Mouse (Mus musculus) A20 (cell line): Measurements from ENCODE around the gene Lasp1.
"Not testable (repeated sequence)": the region's sequence is repeated elsewhere in the genome, so short reads cannot be mapped to it uniquely, and the experiment has no call there.

Experiments used
- DNase-seq: peaks from one replicate; pipeline ENCODE4 v3.0.0-alpha.2; 2011; ENCODE audit warnings: low read depth, low spot score

Gene Lasp1

DNA sequence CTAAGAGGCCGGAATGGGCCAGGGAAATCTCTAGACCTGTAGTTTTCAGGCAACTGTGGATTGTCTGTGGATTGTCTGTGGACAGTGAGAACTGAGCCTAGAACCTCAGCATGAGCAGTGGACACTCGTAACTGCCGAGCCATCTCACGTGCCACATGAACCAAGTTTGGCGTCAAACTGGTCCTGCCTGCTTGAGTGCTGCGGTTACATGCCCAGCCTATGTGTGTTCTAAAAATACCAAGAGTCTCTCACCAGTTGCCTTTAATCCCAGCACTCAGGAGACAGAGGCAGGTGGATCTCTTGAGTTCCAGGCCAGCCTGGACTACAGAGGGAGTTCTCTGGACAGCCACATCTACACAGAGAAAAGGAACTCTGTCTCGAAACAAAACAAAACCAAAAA, 30.6 kb downstream of the Lasp1 start:
- DNase-seq, result no peak

DNA sequence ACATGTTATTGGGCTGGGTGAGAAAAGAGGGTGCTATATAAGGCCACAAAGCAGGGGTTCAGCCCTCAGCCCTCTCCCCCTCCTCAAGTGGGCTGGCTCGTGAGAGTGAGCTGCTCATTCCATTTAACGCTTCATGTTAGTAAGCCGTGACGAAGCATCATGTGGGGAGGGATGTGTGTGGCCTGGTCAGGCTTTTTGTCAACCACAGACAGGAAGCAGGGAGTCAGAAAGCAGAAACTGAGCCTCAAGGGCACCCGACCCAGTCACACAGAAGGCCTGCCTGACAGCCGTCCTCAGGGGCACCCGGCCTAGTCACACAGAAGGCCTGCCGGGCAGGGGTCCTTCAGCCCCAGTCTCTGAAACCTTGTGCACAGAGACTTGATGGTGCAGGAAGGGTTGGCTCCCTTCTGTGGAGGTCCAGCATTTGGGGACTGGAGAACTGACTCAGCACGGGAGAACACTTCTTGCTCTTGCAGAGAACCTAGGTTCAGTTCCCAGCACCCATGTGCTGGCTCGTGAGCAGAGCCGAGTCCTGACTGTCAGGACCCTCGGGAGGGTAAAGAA, 31.2 kb downstream of the Lasp1 start:
- DNase-seq, result peak; percentile 38

DNA sequence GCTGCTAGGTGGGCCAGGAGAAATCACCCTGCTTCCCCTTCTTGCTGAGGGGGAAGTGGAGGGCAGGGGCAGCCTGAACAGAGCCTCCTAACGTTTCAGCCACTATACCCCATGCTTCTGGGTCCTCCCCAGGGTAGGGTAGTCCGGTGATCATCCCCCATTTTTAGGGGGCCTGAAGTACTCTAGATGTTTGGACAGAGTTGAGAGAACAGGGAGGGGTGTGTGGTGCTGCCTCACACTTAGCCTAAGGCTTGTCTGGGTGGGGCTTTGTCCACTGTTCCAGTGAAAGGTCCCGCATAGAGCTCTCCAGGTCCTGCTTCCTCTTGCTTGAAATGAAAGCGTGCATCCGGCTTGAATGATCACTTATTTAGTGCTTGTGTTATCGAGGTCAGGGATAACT, 31.7 kb downstream of the Lasp1 start:
- no peak for DNase-seq

DNA sequence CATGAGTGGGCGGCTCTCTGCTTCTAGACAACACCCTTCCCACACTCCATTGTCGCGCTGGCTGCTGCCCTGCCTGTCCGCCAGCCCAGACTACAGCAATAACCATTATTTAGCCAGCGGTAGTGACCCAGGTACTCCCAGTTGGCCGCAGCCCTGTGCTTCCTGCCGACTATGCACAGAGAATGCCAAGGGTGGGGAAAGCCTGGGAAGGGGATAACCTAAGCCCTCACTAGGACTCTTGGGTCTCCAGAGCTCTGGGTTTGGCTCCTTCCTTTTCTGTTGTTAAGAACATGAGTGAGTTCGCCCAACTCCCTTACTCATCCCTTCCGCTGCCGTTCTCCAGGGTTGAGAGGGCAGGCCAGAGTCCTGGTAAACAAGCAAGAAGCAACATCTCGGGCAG, 33.2 kb downstream of the Lasp1 start:
- no peak for DNase-seq

DNA sequence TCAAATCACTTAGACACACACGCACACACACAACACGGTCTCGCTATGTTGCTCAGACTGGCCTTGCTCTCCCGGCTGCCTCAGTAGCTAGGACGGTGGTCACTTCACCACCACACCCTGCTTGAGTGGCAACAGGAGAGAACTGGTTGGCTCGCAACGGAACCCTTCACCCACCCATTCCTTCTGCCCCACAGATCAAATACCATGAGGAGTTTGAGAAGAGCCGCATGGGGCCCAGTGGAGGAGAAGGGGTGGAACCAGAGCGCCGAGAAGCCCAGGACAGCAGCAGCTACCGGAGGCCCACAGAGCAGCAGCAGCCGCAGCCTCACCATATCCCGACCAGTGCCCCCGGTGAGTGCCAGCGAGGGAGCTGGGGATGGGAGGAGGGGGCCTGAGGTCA, 34.6 kb downstream of the Lasp1 start:
- DNase-seq, result no peak

DNA sequence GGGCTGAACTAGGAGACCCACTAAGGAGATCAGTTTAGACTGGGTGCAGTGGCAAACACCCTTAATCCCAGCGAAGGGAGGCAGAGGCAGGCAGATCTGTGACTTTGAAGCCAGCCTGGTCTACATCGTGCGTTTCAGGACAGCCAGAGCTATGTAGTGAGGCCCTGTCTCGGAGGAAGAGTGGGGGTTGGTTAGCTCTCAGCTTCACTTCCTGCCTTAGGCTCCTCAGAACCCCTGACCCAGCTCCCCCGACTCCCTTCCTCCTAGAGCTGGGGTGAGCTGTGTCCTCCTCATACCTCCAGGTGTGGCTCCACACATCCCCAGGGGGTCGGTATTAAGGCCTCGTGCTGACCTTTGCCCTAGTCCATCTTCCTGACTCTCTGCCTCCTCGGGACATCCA, 37.7 kb downstream of the Lasp1 start:
- no peak for DNase-seq

DNA sequence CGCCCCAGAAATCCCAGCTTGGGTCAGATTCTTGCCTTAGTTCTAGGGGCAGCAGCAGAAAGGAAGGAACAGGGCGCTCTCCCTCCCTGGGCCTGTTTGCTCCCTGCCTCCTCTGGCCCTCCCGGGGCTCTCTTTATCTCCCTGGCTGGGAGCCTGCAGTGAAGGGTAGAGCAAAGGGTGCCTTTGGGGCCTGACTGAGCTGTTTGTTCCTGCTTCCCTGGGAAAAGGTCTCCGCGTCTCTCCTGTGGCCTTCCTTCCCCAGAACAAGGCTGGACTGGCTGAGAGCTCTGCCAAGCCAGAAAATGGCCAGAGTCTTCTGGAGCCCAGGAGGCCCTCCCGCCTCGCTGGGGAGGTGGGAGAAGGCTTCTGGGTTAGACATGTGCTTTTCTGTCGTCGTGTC, 38.3 kb downstream of the Lasp1 start:
- not testable (repeated sequence) for DNase-seq

DNA sequence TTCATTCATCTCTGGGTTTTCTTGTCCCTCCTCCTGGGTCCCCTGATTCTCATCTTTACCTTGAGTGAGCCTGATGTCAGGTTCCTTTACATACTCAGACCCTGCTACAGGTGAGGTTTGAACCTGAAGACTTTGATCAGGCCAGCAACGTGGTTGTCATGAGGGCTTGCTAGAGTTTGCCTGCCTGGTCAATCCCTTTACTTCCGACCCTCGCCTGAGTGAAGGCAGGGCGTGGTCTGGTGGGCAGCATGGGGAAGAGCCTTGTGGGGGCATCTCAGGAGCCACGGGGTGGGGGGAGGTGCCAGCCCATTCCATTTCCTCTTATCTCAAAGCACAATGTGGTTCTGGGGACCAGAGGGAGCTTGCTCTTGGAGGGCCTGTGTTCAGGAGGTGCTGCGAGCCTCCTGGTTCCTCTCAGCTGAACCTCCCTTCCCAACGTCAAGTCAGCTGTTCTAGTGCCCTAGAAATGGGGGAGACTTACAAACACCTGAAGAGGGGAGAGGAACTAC, 38.9 kb downstream of the Lasp1 start:
- DNase-seq, result no peak

DNA sequence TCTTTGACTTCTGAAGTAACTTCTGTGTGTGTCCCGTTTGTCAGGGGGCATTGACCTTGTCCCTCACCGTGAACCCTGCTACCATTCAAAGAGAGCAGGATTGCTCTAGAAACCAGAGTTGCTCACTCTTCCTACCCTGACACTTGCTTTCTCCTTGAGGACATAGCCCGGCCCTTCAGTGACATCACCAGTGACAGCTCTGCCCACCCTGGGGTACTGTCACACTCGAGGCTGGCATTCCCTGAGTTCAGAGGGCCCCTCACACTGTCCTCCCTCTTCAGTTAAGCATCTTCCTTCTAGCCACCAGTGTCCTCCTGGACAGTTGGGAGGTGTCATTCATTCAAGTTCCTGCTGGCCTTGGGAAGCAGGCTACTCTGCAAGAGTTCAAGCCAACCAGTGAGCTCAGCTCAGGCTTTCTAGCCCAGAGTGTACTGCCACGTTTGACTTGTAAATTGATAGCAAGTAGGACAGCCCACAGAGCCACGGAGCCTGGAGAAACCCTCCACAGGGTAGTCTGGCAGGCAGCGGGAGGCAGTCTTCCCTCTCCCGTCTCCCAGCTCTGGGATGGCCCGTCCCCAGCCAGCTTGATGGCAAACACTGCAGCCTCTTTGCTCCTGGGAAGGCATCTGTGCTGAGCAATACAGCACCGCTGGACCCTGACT, 40.1 kb downstream of the Lasp1 start:
- DNase-seq, result no peak

DNA sequence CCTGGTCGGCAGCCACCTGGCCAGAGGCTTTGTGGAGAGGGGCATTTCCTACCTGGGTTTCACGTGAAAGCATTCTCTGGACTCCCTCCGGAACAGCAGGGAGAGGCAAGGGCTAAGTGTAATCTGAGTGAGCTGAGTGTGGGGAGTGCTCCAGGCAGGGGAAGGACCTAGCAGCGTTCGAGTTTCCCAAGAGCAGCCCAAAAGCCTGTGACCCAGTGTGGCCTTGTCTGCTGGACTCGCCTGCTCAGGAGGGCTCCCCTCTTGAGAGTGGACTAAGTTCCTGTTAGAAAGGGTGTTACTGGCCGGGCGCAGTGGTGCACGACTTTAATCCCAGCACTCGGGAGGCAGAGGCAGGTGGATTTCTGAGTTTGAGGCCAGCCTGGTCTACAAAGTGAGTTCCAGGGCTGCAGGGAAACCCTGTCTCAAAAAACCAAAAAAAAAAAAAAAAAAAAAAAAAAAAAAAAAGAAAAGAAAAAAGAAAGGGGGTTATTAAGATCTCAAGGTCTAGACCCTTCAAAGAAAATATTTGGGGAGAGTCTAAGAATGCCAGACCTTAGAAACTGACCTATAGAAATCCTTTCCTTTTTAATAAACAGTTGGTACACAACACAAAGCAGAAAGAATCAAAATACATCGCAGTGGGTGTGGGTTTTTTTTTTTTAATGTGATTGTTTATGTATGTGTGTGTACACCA, 40.8 kb downstream of the Lasp1 start:
- DNase-seq, result no peak

DNA sequence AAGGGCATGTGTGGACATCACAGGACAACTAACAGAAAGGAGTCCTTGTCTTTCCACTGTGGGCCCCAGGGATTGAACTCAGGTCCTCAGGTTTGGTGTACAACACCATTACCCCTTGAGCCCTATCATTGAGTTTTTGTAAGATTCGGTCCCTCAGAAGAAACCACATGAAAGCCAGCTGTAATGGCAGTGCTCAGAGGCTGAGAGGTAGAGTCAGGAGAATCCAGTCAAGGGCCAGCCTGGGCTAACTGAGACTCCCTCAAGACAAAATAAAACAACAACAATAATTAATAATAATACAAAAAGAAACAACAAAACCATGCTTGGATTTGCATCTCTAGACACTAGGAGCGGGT, 41.3 kb downstream of the Lasp1 start:
- no peak for DNase-seq

DNA sequence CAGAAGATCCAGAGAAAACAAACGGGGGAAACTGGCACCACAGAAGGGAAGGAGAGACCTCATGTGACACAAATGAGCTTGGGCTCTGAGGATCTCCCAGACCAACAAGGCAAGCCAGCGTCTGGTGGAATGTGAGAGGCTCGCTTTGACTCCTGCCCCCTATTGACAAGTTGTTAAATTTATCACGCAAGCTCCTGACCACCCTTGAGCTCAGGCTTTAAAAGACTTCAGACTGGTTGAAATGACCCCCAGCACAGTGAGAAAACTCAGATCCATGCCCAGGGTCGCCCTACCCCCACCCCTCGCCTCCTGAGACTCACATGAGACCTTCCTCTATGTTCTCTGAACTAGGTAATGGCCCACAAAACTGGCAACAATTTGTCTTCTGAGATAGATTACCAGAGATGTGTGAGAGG, 41.7 kb downstream of the Lasp1 start, which contains the start of gene B230217C12Rik:
TSS of gene B230217C12Rik (plus strand) at position 242 of the 416 bp plus-strand sequence.
- no peak for DNase-seq

DNA sequence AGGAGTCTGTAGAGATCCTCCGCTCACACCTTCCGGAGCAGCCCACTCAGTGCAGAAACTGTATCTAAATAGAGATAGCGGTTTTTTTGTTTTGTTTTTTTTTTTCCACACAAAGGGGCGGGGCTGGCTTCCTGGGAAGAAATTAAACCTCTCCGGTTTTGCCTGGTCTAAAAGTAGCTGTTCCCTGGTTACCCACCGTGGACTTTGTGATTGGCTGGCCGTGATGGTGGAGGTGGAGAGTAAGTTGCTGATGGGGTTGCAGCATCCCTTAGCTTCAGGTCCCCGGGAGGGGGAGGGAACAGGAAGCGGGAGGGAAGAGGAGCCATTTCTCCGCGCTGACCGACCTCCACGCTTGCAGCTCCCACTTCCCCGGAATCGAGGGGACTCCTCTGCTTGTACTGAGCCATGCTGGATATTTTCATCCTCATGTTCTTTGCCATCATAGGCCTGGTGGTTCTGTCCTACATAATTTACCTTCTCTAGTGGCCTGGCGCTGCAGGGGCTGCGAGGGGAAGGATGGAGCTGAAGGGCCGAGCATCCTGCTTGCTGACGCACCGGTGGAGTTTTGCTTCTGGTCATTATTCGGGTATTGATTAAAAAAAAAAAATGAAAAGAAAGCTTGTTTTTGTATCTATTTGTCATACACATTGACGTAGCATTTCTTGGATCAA, 42.3 kb downstream of the Lasp1 start:
- no peak for DNase-seq

DNA sequence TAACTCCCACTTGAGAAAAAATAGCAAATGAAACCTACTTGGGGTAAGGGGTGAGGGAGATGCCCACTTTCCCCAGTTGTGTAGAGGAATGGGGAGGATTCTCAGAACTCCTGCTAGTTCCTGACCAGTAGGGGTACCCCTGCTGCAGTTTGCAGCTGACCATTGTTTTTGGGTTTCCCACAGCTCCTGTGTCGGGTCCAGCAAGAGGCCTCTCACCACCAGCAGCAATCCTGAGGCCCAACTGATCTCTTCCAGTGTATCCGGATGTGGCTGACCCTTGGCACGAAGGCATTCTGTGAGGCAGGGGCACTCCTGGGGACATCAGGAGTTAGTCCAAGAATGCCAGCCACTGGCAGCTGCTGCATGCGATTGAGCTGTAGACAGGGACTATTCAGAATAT, 43.2 kb downstream of the Lasp1 start:
- DNase-seq, result no peak

DNA sequence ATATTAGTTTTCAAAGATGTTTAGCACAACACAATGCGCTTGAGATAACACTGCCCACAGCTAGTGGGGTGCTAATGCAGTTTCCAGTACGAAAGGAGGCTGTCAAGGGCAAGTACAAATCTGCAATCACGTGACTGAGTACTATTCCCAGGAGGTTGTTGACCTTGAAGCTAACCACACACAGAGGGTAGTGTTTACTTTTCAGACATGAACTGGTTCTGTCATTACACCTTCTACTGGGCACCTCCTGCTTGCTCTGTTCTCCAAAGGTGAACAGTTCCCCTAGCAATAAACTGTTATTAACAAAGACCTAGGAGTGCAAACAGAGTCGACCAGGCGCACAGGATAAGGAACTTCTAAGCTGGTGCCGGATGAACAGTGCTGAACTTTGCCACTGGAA, 51.6 kb downstream of the Lasp1 start:
- no peak for DNase-seq

DNA sequence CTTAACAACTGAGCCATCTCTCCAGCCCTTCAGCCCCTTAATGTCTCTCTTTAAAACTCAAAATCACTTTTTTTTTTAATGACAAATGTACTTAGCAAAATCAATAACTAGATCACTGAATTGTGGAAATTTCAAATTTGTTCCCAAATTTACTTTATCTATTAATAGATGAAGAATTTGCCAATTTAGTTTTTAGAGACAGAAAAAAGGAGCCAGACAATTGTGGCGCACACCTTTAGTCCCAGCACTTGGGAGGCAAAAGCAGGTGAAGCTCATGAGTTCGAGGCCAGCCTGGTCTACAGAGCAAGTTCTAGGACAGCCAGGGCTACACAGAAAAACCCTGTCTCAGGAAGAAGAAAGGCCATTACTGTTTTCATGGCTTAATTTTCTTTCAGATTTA, 52.8 kb downstream of the Lasp1 start:
- no peak for DNase-seq

DNA sequence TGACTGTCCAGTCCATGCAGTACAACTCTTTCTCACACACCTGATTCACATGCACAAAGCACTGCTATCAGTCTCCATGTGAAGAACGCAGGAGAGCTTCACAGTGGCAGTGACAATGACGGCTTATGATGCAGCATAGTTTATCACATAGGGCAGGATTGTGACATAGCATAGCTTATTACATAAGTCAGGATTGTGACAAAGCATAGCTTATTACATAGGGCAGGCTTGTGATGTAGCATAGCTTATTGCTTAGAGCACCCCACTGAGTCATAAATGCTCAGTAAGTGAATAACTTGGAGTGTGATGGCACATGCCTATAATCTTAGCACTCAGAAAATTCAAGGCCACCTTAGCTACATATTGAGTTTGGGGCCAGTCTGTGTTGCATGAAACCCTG, 56.7 kb downstream of the Lasp1 start:
- no peak for DNase-seq

DNA sequence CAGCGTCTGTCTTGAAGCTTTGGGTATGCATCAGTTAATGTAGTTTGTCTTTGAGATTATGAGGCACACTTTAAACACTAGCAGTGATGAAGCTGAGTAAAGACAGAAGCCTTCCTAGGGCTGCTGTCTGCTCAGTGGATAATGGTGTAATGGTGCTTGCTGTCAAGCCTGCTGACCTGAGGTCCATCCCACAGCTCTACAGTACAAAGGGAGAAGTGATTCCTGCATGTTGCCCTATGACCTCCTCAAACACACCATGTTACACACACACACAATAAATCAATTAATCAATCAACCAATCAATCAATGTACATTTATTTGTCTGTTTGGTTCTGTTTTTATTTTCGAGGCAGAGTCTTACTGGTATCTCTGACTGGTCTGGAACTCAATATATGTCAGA, 63.3 kb downstream of the Lasp1 start:
- no peak for DNase-seq

DNA sequence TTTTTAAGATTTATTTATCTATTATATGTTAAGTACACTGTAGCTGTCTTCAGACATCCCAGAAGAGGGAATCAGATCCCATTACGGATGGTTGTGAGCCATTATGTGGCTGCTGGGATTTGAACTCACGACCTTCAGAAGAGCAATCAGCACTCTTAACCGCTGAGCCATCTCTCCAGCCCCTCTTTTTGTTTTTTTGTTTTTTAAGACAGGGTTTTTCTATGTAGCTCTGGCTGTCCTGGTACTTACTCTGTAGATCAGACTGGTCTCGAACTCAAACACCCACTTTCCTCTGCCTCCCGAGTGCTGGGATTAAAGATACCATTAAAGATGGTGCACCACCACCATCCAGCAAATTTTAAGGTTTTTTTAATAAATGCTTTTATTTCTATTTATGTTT, 66.6 kb downstream of the Lasp1 start:
- DNase-seq, result no peak

DNA sequence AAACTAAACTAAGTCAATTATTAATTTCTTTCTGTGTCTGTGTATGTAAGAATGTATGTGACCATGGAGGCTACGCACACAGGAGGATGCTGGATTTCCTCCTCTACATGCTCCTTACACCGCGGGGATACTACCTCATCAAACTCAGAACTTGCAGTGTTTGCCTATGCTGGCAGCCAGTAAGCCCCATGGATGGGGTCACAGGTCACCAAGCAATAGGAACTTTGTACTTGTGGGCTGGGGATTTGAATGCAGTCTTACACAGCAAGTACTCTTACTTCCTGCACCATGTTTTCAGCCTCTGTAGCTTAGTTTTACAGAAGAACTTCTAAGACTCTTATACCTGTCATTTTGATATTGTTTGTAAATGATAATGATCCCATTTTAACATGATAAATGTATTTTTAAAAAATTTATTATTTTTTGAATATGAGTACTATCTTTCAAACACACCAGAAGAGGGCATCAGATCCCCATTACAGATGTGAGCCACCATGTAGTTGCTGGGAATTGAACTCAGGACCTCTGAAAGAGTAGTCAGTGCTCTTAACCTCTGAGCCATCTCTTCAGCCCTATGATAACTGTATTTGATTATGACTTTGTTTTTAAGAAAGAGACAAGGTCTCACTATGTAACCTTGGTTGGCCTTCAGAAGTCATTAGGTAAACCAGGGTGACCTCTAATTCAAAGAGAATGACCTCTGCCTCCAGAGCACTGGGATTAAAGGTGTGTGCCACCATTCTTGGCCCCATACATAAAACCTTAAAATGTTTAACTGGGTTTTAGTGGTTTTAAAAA, 67.5 kb downstream of the Lasp1 start:
- DNase-seq, result no peak

DNA sequence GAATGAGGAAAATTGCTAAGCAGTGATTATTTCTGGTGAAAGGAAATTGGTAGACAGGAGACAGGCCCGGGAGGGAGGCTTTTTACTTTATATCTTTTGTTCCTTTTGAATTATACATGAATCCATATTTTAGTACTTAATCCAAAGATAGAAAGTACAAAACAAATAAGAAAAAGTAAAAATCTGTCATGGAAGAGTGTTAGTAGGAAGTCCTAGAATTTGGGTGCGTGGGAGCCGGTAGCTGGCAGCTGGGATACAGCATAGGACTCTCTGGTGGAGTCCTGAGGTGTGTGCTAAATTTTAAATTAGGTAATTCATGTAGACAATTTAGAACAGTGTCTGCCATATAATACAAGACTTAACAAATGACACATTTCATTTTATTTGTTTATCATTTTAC, 68.8 kb downstream of the Lasp1 start:
- DNase-seq, result no peak

DNA sequence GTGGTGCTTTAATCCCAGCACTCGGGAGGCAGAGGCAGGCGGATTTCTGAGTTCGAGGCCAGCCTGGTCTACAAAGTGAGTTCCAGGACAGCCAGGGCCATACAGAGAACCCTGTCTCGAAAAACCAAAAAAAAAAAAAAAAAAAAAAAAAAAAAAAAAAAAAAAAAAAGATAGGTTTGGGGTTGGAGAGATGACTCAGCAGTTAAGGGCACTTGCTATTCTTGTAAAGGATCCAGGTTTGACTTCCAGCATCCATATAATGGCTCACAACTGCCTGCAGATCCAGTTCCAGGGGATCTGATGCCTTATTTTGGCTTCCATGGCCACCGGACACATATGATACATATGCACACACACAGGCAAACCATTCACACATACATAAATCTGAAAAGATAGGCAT, 73.6 kb downstream of the Lasp1 start:
- DNase-seq, result not testable (repeated sequence)
